Mouse (Mus musculus) brain, embryonic 14.5 days (tissue): ENCODE data around the gene Fkbp4.

ENCODE experiments used
- CTCF ChIP-seq: fragments of 200-500 bp; IDR thresholded peaks from 2 replicates; pipeline ENCODE4 v1.5.1; 2012; ENCODE audit warnings: inconsistent platforms, mild to moderate bottlenecking, moderate library complexity, borderline replicate concordance; ENCODE audit not compliant: insufficient read depth, insufficient read length; ENCODE audit errors: extremely low read depth
- POLR2A ChIP-seq: fragments of 200-500 bp; IDR thresholded peaks from 2 replicates; pipeline ENCODE4 v1.6.1; 2012; ENCODE audit warnings: mild to moderate bottlenecking, inconsistent platforms, borderline replicate concordance; ENCODE audit not compliant: poor library complexity, insufficient read depth, insufficient read length, severe bottlenecking; ENCODE audit errors: extremely low read depth

DNA sequence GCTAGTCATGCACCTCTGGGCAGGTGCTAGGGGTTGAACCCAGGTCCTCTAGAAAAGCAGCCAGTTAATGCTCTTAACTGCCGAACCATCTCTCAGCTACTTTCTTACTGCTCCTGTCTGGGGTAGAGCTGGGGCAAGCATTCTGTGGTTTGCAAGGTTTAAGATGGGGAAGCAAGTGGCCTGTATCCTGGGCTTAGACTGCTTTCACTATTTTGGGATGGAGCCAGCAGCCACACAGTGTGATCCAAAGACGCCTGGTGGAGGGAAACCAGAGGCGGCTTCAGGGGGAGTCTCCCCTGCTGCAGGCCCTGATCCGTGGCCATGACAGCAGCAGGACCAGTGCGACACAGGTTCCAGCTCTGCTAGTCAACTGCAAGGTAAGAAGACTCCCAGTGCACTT lies 33.8 kb downstream of the Fkbp4 start:
- TF ChIP-seq CTCF: no peak
- TF ChIP-seq POLR2A: no peak
